Mouse (Mus musculus): Measurements from ENCODE around the gene Irak2.
"Not testable (repeated sequence)": the region's sequence is repeated elsewhere in the genome, so short reads cannot be mapped to it uniquely, and the experiment has no call there.

The Irak2 gene

GRCm38 (mm10) chr6:113668287-113669154 lies 30.3 kb downstream of the Irak2 start:
- peak; percentile 18 for DNase-seq (ENCODE audit: low read depth)

GRCm38 (mm10) chr6:113669821-113670220 lies 31.6 kb downstream of the Irak2 start:
- no peak for DNase-seq (ENCODE audit: low read depth)

GRCm38 (mm10) chr6:113672029-113672428 lies 33.8 kb downstream of the Irak2 start:
- DNase-seq (ENCODE audit: low read depth): not testable (repeated sequence)

GRCm38 (mm10) chr6:113672989-113673388 lies 34.7 kb downstream of the Irak2 start:
- no peak for DNase-seq (ENCODE audit: low read depth)

DNA sequence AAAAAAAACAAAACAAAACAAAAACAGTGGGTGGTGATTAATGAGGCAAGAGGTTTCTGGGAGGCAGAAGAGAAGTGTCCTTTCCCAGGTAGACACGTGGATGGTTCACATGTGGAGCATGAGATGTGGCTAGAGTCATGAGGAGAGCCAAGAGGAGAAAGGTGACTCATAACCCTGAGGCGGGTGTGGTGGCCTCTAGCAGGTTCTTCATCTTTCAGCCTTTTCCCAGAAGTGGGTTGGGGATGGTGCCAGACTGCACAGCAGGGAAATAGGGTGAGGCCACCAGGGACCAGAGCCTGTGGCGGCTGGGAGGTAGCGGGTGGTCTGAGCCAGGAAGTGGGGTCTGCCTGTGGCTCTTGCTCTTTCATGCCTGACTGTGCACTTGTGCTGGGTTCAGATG lies 37.0 kb downstream of the Irak2 start:
- peak; percentile 77 for DNase-seq (ENCODE audit: low read depth)

- no peak for DNase-seq (ENCODE audit: low read depth)
These were observed 37.7 kb downstream of the Irak2 start for GRCm38 (mm10) chr6:113675991-113676390.

- DNase-seq (ENCODE audit: low read depth): peak; percentile 32
These were observed 38.9 kb downstream of the Irak2 start for GRCm38 (mm10) chr6:113677070-113677734.

GRCm38 (mm10) chr6:113678246-113679012 lies 40.2 kb downstream of the Irak2 start:
- DNase-seq (ENCODE audit: low read depth): no peak

- DNase-seq (ENCODE audit: low read depth): no peak
These were observed 41.8 kb downstream of the Irak2 start for GRCm38 (mm10) chr6:113679993-113680566.

DNA sequence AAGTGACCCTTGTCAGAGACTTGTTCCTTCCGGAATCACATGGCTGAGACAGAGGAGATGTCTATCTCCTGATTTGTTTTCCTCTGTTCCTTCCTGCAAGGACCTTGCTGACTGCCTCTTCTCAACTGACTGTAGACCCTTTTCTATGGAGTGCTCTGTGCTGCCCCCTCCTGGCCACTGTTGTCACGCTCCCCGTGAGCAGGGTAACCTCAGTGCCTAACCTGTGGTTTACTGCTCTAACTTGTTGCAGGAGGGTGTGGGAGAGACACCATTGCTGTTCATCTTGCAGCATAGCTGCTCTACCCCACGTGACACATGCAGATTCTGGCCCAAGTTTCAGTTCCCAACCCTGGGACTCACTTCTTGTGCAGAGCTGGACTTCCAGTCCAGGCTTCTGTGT lies 43.0 kb downstream of the Irak2 start:
- peak; percentile 87 for DNase-seq (ENCODE audit: low read depth)

DNA sequence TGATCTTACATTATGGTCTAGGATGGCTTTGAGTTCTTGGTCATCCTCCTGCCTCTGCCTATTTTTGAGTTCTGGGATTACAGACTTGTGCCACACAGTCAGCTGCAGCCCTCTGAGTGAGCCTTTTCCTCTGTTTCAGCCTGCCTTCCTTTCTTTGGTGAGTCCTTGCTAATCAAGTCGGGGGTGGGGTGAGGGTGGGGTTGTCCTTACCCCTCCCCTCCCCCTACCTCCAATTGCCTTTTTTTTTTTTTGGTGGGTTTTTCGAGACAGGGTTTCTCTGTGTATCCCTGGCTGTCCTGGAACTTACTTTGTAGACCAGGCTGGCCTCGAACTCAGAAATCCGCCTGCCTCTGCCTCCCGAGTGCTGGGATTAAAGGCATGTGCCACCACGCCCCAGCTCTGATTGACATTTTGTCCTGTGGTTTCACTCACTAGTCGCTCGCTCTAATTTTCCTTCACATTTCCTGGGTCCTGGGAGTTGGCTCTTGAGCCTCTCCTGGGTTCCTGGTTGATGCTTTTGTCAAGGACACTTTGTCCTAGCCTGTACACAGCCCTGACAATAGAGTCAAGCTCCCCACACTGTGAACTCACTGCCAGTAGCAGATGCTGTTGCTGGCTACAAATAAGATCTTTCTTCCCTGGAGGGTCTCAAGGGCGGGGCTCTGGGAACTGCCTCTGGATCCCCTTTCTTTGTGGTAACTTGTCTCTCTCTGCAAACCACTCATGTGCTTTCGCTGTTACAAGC lies 45.0 kb downstream of the Irak2 start:
- DNase-seq (ENCODE audit: low read depth): no peak

DNA sequence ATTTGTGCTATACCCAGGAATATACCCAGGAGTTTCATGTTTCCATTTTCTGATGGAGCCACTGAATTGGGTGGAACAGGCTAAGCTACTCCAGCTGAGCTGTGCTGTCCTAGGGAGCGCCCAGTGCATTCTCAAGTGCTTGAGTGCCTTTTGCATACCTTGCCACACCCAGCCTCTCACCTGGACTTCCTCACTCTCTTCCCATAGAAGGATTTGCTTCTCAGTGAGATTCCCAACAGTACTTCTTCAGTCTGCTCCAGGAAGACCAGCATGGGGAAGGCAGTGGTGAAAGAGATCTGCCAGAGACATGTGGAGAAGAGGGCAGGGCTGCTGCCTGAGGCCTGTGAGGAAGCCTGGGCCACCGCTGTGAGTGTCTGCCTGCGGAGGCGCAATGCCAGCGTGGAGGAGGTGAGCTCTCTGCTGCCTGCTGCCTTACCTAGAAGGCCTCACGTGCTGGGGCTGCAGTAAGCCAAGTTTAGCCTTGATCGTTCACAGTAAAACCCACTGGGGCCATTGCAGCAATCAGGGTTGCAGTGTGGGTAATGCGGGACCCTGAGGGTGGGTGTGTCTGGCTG lies 48.4 kb downstream of the Irak2 start:
- DNase-seq (ENCODE audit: low read depth): no peak

DNA sequence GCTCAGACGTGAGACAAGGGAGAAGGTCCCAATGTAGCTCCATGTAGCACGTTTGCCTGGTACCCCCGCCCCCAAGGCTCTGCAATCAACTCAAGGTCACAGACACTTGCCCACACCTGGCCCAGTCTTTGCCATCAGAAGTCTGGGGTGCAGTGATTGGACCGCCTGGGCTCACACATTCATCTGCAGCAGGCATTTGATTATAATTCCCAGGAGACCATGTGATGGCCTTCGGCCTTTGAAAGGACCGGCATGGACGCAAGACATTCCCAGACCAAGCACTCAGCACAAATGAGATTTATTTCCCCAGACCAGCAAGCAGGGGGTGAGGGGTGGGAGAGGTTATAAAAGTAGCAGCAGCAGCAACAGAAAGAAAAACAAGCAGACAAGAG lies 51.7 kb downstream of the Irak2 start:
- peak; percentile 85 for DNase-seq (ENCODE audit: low read depth)

DNA sequence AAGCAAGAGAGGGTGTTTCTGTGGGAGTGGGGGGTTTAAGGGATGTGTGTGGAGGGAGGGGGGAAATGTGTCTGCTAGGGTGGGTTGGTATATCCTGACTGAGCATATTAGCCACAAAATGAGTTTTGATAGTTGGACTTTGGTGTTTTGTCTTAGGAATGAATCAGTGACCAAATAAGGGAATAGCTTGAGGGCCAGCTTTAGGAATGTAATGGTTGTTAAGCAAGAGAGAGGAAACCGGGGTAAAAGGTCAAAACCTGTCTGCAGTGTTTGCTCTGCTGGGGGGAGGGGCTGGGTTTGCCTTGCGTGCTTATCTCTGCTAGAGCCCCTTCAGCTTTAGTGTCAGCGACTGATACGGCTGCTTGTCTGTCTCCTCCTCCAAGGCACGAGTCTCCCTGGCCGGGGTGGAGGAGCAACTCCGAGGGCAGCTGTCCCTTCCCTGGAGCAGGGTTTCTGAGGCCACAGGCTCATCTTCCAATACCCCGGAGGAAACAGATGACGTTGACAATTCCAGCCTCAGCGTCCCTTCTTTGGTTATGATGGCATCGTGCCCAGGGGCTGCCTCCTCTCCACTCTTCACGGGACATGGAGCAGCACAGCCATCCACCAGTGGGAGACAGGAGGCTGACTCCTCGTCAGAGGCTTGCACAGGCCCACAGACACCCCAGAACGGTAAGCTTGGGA lies 52.3 kb downstream of the Irak2 start:
- DNase-seq (ENCODE audit: low read depth): peak; percentile 93

- DNase-seq (ENCODE audit: low read depth): no peak
These were observed 52.8 kb downstream of the Irak2 start for GRCm38 (mm10) chr6:113691084-113691462.

GRCm38 (mm10) chr6:113692661-113693133 lies 54.4 kb downstream of the Irak2 start:
- peak; percentile 45 for DNase-seq (ENCODE audit: low read depth)

- DNase-seq (ENCODE audit: low read depth): peak; percentile 70
These were observed 55.1 kb downstream of the Irak2 start for GRCm38 (mm10) chr6:113693377-113693776.

GRCm38 (mm10) chr6:113695203-113695602 lies 56.9 kb downstream of the Irak2 start:
- DNase-seq (ENCODE audit: low read depth): no peak

DNA sequence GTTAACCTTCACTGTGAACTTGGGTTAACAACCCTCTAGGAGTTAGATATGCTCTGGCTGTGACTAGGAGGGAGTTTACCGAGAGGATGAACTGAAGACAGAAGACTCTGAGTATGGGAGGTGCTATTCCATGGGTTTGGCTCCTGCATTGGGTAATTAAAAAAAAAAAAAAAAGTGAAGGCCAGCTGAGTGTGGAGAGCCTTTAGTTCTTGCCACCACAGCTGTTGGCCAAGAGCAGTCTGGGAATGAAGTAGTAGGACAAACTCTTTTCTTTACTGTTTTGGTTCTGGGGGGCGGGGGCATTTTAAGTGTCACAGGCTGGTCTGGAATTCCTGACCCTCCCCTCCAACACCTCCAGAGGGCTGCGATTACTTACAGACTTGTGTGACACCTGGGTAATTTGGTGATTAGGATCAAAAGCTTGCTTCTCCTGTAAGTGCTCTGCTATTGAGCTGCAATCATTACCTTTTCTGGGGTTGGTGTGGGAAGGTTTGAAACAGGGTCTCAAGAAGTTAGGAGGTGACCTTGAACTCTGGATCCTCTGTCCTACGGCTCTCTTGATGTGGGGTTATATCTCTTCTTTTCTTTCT lies 57.6 kb downstream of the Irak2 start:
- DNase-seq (ENCODE audit: low read depth): peak; percentile 27

Data from NIH3T3 (cell line).